Mouse (Mus musculus) cerebellum, adult 2 months (tissue): ENCODE data around the gene Adamts15.

Source experiments
- CTCF ChIP-seq: fragments of 200-500 bp; IDR thresholded peaks from 2 replicates; pipeline ENCODE4 v1.5.1; 2011; ENCODE audit warnings: low read depth, mild to moderate bottlenecking, control low read depth, low read length, moderate library complexity, borderline replicate concordance; ENCODE audit not compliant: insufficient read depth
- POLR2A ChIP-seq: fragments of 200-500 bp; IDR thresholded peaks from 2 replicates; pipeline ENCODE4 v1.6.1; 2011; ENCODE audit warnings: low read length, control low read depth, borderline replicate concordance; ENCODE audit not compliant: insufficient read depth

GRCm38 (mm10) chr9:30916266-30916968, 5.8 kb downstream of the Adamts15 start:
- TF ChIP-seq POLR2A (no peak), CTCF (no peak)
